Mouse (Mus musculus): ENCODE results near the gene Ankle1. TPM values are rescaled to one million over a fixed set of nuclear protein-coding genes. Genes with fewer than 3 reads are reported as not detected.

The Ankle1 gene
- polyA plus RNA-seq, 1 experiment from 2014 or later, result 13.0 TPM

DNA sequence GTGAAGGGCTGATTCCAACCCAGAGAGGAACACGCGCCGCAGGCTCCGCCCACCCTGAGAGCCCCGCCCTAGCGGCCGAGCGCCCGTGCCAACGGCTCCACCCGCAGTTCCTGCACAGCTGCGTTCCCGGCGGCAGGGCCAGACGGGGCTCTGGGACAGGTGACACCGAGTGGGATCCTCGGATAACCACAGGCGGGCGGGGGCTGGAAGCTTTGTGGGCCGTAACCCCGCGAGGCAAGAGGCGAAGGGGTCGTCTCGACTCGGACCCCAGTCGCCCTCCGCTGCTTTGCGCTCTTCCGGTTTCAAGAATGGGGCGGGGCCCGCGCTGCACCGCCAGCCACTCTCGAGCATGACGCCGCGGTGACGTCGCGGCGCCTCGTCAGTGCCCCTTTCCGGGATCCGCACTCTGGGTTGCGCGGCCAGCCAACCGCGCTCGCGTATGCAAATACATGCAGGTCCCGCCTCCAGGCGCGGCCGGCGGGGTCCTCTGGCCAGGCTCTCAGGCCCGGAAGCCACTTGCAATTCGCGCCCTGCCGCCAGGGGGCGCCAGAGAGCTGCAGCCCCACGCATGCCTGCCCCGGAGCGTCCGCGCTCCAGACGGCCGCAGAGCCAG is 34.5 kb upstream of the Ankle1 start, which contains the start of gene Ocel1:
Gene Ocel1 (plus strand): TSS at position 63 of the 613 bp plus-strand sequence.
- Histone ChIP-seq H3K36me3 (ENCODE audit: control insufficient read depth, insufficient read depth, low read length) (peaks cover 41% of the 10 kb centered on the region), H3K4me2 (ENCODE audit: low read depth, low read length) (peak within 1 kb of the TSS; percentile 48), H3K27me3 (replicated peaks; ENCODE audit: control insufficient read depth, insufficient read depth, low read length) (no peaks in the 10 kb centered on the region), H3K4me3 (ENCODE audit: low read depth, low read length) (peak within 1 kb of the TSS; percentile 67), H3K9ac (ENCODE audit: low read depth, low read length) (peak within 1 kb of the TSS; percentile 66), H3K27ac (replicated peaks; ENCODE audit: low read depth, low read length) (peak within 1 kb of the TSS; percentile 82), H3K9me3 (ENCODE audit: control insufficient read depth, low read length) (no peaks in the 10 kb centered on the region), H3K4me1 (ENCODE audit: control insufficient read depth, insufficient read depth, low read length) (peaks cover 24% of the 10 kb centered on the region)
- DNase-seq (ENCODE audit: low spot score), result peak; percentile 99
- peak; percentile 90 for ATAC-seq (ENCODE audit: low read depth)
- under 1% methylated on average over 39 of the region's 68 CpGs for WGBS

DNA sequence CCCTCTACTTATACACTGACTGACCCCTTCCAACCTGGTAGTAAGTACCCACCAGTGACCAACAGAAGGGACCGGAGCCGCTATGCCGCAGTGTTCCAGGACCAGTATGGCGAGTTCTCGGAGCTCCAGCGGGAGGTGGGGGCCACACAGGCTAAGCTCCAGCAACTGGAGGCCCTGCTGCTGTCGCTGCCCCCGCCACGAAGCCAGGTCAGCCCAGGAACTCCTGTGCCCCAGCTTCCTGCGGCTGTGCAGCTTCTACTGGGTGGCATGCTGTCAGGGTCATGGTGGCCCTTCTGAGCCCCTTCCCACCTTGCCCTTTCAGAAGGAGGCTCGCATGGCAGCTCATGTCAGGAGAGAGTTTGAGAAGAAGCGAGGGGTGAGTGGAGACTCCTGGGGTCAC is 33.4 kb upstream of the Ankle1 start:
- no peaks in the 10 kb centered on the region for H3K27me3 ChIP-seq (replicated peaks; ENCODE audit: control insufficient read depth, insufficient read depth, low read length)
- peaks cover 26% of the 10 kb centered on the region for H3K4me1 ChIP-seq (ENCODE audit: control insufficient read depth, insufficient read depth, low read length)
- ATAC-seq (ENCODE audit: low read depth) (no peak), DNase-seq (ENCODE audit: low spot score) (no peak)
- 86% methylated on average over 10 of the region's 12 CpGs for WGBS
- no peaks in the 10 kb centered on the region for H3K9me3 ChIP-seq (ENCODE audit: control insufficient read depth, low read length)
- no peak overlapping the region for H3K4me2 ChIP-seq (ENCODE audit: low read depth, low read length)
- no peak overlapping the region for H3K9ac ChIP-seq (ENCODE audit: low read depth, low read length)
- H3K36me3 ChIP-seq (ENCODE audit: control insufficient read depth, insufficient read depth, low read length), result peaks cover 46% of the 10 kb centered on the region
- H3K27ac ChIP-seq (replicated peaks; ENCODE audit: low read depth, low read length), result no peak overlapping the region
- no peak overlapping the region for H3K4me3 ChIP-seq (ENCODE audit: low read depth, low read length)

DNA sequence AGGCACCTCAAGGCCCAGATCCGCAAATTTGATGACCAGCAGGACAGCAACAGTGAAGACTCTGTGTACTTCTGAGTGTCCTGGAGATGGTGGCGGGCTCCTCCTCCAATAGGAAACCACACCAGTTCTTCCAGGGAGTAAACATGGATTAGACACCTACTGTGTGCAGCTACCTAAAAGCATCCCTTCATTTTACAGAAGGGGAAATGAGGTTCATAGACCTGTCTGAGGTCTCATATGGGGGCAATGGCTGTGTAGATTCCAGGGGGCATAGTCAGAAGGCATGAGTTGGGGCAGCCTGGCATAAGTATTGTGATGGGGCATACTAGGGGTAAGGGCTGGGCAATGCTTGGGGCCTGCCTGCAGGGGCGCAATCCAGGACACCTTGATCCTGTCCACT is 32.8 kb upstream of the Ankle1 start:
- H3K9me3 ChIP-seq (ENCODE audit: control insufficient read depth, low read length), result no peaks in the 10 kb centered on the region
- no peak overlapping the region for H3K9ac ChIP-seq (ENCODE audit: low read depth, low read length)
- H3K4me1 ChIP-seq (ENCODE audit: control insufficient read depth, insufficient read depth, low read length), result peaks cover 21% of the 10 kb centered on the region
- WGBS, result 94% methylated on average over 3 of the region's 3 CpGs
- DNase-seq (ENCODE audit: low spot score), result no peak
- H3K27ac ChIP-seq (replicated peaks; ENCODE audit: low read depth, low read length), result no peak overlapping the region
- peaks cover 52% of the 10 kb centered on the region for H3K36me3 ChIP-seq (ENCODE audit: control insufficient read depth, insufficient read depth, low read length)
- ATAC-seq (ENCODE audit: low read depth), result no peak
- no peak overlapping the region for H3K4me2 ChIP-seq (ENCODE audit: low read depth, low read length)
- H3K4me3 ChIP-seq (ENCODE audit: low read depth, low read length), result no peak overlapping the region
- H3K27me3 ChIP-seq (replicated peaks; ENCODE audit: control insufficient read depth, insufficient read depth, low read length), result no peaks in the 10 kb centered on the region

DNA sequence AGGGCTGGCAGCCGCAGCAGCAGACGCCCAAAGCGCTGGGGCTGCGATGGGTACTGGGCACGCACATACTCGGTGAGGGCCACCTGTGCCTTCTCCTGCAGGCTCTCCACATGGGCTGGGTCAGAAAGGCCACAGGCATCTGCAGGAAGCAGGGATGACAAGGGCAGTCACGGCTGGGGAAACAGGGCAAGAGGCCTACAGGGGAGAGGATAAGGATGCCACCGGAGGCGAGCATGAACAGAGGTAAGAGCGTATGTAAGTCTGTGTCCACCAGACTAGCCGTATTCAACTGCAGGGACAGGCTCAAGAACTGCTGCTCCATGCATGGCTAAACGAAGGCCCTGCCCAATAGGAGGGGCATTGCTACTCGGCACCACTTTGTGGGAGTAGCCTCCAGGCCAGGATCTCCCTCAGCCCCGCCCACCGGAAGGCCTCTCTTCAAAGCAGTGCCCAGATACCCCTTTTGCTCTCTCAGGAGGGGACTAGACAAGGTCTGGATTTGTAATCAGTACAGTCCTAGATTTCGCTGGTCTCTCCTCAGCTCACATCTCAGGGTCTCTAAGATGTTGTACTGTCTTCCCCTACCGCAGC is 31.1 kb upstream of the Ankle1 start:
- ATAC-seq (ENCODE audit: low read depth) (no peak), DNase-seq (ENCODE audit: low spot score) (no peak)
- H3K27ac ChIP-seq (replicated peaks; ENCODE audit: low read depth, low read length), result no peak overlapping the region
- no peaks in the 10 kb centered on the region for H3K27me3 ChIP-seq (replicated peaks; ENCODE audit: control insufficient read depth, insufficient read depth, low read length)
- H3K4me1 ChIP-seq (ENCODE audit: control insufficient read depth, insufficient read depth, low read length), result peaks cover 33% of the 10 kb centered on the region
- peaks cover 46% of the 10 kb centered on the region for H3K36me3 ChIP-seq (ENCODE audit: control insufficient read depth, insufficient read depth, low read length)
- H3K4me2 ChIP-seq (ENCODE audit: low read depth, low read length), result no peak overlapping the region
- 88% methylated on average over 15 of the region's 17 CpGs for WGBS
- H3K4me3 ChIP-seq (ENCODE audit: low read depth, low read length), result no peak overlapping the region
- H3K9me3 ChIP-seq (ENCODE audit: control insufficient read depth, low read length), result no peaks in the 10 kb centered on the region
- H3K9ac ChIP-seq (ENCODE audit: low read depth, low read length), result no peak overlapping the region

DNA sequence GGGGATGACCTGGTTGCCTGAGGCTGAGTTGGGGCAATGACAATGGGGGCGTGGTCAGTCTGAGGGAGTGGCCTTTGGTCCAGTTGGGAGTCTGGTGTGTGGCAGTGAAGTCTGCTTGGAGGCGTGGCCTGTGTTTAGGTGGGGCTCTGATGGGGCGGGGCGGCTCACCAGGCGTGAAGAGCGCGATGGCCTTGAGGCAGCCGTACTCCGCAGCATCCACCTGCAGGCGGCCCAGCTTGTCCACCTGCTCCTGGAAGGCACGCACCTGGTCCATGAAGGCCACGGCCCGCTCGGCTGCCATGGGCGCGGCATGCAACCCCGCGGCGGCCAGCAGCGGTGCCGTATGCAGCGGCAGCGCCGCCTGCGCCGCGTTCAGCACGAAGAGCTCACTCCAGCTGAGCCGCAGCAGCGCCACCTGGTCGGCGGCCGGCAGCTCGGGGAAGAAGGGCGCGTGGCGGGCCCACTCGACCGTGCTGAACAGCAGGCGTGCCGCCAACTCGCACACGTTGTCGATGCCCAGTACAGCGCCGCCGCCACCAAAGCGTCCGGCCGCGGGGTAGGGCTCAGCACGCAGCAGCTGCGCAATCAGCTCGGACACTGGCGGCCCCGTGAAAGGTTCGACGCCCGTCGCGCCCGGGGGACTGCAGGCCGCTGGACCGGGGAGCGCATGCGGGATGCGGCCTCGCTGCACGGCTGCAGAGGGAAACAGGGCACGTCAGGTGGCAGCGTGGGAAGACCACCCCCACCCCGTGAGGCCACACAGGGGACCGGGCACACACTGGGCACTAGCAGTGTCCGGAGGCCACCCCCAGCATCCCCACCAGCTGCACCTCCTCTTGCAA is 30.0 kb upstream of the Ankle1 start:
- H3K4me3 ChIP-seq (ENCODE audit: low read depth, low read length), result peak overlapping the region; percentile 33
- peak overlapping the region; percentile 33 for H3K27ac ChIP-seq (replicated peaks; ENCODE audit: low read depth, low read length)
- ATAC-seq (ENCODE audit: low read depth) (no peak), DNase-seq (ENCODE audit: low spot score) (peak; percentile 71)
- H3K4me1 ChIP-seq (ENCODE audit: control insufficient read depth, insufficient read depth, low read length), result peaks cover 34% of the 10 kb centered on the region
- peak overlapping the region; percentile 58 for H3K9ac ChIP-seq (ENCODE audit: low read depth, low read length)
- H3K9me3 ChIP-seq (ENCODE audit: control insufficient read depth, low read length), result no peaks in the 10 kb centered on the region
- no peaks in the 10 kb centered on the region for H3K27me3 ChIP-seq (replicated peaks; ENCODE audit: control insufficient read depth, insufficient read depth, low read length)
- H3K36me3 ChIP-seq (ENCODE audit: control insufficient read depth, insufficient read depth, low read length), result peaks cover 44% of the 10 kb centered on the region
- peak overlapping the region; percentile 59 for H3K4me2 ChIP-seq (ENCODE audit: low read depth, low read length)
- WGBS, result 2% methylated on average over 30 of the region's 74 CpGs

DNA sequence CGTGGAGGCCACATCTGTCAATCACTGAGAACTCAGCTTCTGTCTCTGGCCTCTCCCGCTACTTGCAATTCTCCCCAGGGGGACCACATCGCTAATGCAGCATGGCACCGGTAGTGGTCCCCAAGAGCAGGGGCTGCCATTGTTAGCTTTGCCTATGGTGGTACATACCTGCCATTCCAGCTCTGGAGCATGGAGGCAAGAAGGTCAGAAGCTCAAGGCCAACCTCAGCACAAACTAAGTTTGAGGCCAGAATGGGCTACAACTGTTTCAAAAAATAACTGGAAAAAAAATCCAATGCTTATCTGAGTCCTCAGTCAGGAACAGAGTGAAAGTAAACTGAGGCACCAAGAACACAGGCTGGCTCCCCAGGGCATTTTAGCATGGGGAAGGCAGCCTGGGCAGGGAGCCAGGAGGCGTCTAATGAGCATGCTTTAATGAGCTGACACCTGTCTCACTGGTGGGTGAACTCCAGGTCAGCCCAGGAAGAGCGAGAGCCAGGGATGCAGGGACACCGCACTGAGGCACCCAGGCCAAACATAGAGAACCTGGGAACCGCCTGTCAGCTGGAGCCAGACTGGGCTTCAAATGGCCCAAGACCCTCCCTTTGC is 29.3 kb upstream of the Ankle1 start:
- H3K4me1 ChIP-seq (ENCODE audit: control insufficient read depth, insufficient read depth, low read length), result peaks cover 33% of the 10 kb centered on the region

DNA sequence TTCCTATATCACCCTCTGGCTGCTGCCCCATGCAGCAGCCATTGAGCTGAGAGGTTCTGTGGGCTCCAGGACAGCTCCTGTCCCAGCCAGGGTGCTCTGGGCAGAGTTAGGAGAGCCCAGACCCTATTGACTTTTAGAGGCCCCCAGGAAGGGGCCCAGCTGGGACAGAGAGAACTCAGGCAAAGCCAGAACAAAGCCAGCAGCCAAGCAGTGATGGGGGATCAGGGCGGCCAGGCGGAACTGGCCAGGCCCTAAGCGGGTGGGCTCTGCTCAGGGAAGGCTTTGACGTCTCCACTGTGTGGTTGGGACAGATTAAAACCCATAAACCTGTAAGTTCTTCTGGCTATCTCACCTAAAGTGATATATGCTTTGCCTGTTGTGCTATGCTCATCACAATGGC is 26.8 kb upstream of the Ankle1 start:
- H3K4me2 ChIP-seq (ENCODE audit: low read depth, low read length), result peak overlapping the region; percentile 99
- no peaks in the 10 kb centered on the region for H3K9me3 ChIP-seq (ENCODE audit: control insufficient read depth, low read length)
- peaks cover 38% of the 10 kb centered on the region for H3K4me1 ChIP-seq (ENCODE audit: control insufficient read depth, insufficient read depth, low read length)
- no peak overlapping the region for H3K27ac ChIP-seq (replicated peaks; ENCODE audit: low read depth, low read length)
- peak overlapping the region; percentile 77; the same call in 1 of the 2 replicates for H3K4me3 ChIP-seq (ENCODE audit: low read depth, low read length)
- DNase-seq (ENCODE audit: low spot score) (no peak), ATAC-seq (ENCODE audit: low read depth) (no peak)
- H3K27me3 ChIP-seq (replicated peaks; ENCODE audit: control insufficient read depth, insufficient read depth, low read length), result no peaks in the 10 kb centered on the region
- WGBS, result 68% methylated on average over 4 of the region's 4 CpGs
- H3K9ac ChIP-seq (ENCODE audit: low read depth, low read length), result no peak overlapping the region; the same call in 1 of the 2 replicates
- H3K36me3 ChIP-seq (ENCODE audit: control insufficient read depth, insufficient read depth, low read length), result peaks cover 33% of the 10 kb centered on the region

More for the DNA sequence above, 29.3 kb upstream of the Ankle1 start:
- peak; percentile 50 for DNase-seq (ENCODE audit: low spot score)
- no peaks in the 10 kb centered on the region for H3K9me3 ChIP-seq (ENCODE audit: control insufficient read depth, low read length)
- 48% methylated on average over 7 of the region's 8 CpGs for WGBS
- H3K36me3 ChIP-seq (ENCODE audit: control insufficient read depth, insufficient read depth, low read length), result peaks cover 44% of the 10 kb centered on the region
- peak overlapping the region; percentile 59 for H3K4me2 ChIP-seq (ENCODE audit: low read depth, low read length)
- no peaks in the 10 kb centered on the region for H3K27me3 ChIP-seq (replicated peaks; ENCODE audit: control insufficient read depth, insufficient read depth, low read length)
- no peak overlapping the region for H3K27ac ChIP-seq (replicated peaks; ENCODE audit: low read depth, low read length)
- H3K9ac ChIP-seq (ENCODE audit: low read depth, low read length), result peak overlapping the region; percentile 58; the same call in 1 of the 2 replicates
- ATAC-seq (ENCODE audit: low read depth), result no peak
- H3K4me3 ChIP-seq (ENCODE audit: low read depth, low read length), result peak overlapping the region; percentile 33; the same call in 1 of the 2 replicates

DNA sequence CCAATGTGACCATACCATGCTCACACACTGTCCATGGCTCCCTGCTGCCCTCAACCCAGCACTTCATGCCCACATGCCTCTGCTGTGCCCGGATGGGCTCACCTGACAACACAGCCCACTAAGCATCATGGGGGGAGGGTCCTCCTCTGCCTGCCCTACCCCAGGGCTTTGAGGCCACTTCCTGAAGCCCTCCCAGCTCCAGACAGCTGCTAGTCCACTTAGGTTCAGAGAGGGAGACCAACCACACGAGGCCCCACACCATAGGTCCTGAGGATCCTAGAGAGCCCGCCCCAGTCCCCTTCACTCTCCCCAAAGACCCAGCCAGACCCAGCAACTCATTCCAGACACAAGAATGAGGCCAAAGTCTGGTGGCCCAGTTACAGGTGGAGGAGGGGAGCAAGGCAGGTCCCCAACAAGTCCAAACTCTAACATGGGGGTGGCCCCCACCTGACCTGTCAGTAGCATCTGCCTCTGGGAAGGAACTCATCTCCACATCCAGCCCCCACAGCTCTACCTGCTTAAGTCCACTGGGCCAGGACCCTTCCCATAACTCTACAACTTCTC is 26.2 kb upstream of the Ankle1 start:
- no peak overlapping the region for H3K27ac ChIP-seq (replicated peaks; ENCODE audit: low read depth, low read length)
- peaks cover 27% of the 10 kb centered on the region for H3K36me3 ChIP-seq (ENCODE audit: control insufficient read depth, insufficient read depth, low read length)
- H3K4me1 ChIP-seq (ENCODE audit: control insufficient read depth, insufficient read depth, low read length), result peaks cover 38% of the 10 kb centered on the region
- H3K9ac ChIP-seq (ENCODE audit: low read depth, low read length), result peak overlapping the region; percentile 79
- H3K27me3 ChIP-seq (replicated peaks; ENCODE audit: control insufficient read depth, insufficient read depth, low read length), result no peaks in the 10 kb centered on the region
- peak overlapping the region; percentile 77 for H3K4me3 ChIP-seq (ENCODE audit: low read depth, low read length)
- WGBS, result 48% methylated on average over 3 of the region's 3 CpGs
- H3K9me3 ChIP-seq (ENCODE audit: control insufficient read depth, low read length), result no peaks in the 10 kb centered on the region
- H3K4me2 ChIP-seq (ENCODE audit: low read depth, low read length), result peak overlapping the region; percentile 99
- DNase-seq (ENCODE audit: low spot score), result no peak
- no peak for ATAC-seq (ENCODE audit: low read depth)
